Mouse (Mus musculus) G1E (cell line): ENCODE measurements around the gene Gm11757. TPM values are rescaled to one million over a fixed set of nuclear protein-coding genes. Genes with fewer than 3 reads are reported as not detected.
"Not testable (repeated sequence)": the region's sequence is repeated elsewhere in the genome, so short reads cannot be mapped to it uniquely, and the experiment has no call there.

Experiments
- ATAC-seq: 2 replicates; pipeline ENCODE4 v1.8.0; 2016; ENCODE audit warnings: mild to moderate bottlenecking; ENCODE audit not compliant: insufficient number of reproducible peaks, poor library complexity, low FRiP score, severe bottlenecking; ENCODE audit errors: extremely low read depth
- DNase-seq: peaks from one replicate; pipeline ENCODE4 v3.0.0; 2012; ENCODE audit warnings: low spot score
- H3K27me3 ChIP-seq: 2 replicates; pipeline ENCODE4 v1.6.1; 2012; ENCODE audit warnings: mild to moderate bottlenecking, low read length, inconsistent platforms; ENCODE audit not compliant: insufficient read depth
- H3K36me3 ChIP-seq: replicated peaks from 2 replicates; pipeline ENCODE3; 2012; ENCODE audit warnings: mild to moderate bottlenecking, inconsistent platforms
- H3K4me1 ChIP-seq: 2 replicates; pipeline ENCODE4 v1.6.1; 2012; ENCODE audit warnings: low read depth, low read length, inconsistent platforms, mixed read lengths; ENCODE audit not compliant: insufficient read depth
- H3K4me3 ChIP-seq: 2 replicates; pipeline ENCODE4 v1.5.1; 2012; ENCODE audit warnings: low read depth, mild to moderate bottlenecking, inconsistent platforms, low read length, moderate library complexity, mixed read lengths
- H3K9me3 ChIP-seq: replicated peaks from 2 replicates; pipeline ENCODE4 v1.6.1; 2012; ENCODE audit warnings: inconsistent platforms
- polyA plus RNA-seq: library from polyadenylated mRNA; stranded (reverse); fragments of >175 nt; gene quantifications from 2 replicates; pipeline ENCODE4 v1.2.3, GENCODE M21; 2012
- total RNA-seq, 2 experiments: library from RNA; stranded (forward) in 1 of 2; stranded (reverse) in 1 of 2; fragments of 200-1000 nt in 1 of 2; fragments of >200 nt in 1 of 2; fragmentation: Nextera tagmentation in 1 of 2; gene quantifications; 2 replicates each; pipeline ENCODE4 v1.2.3; 2014 to 2017

Gm11757 gene
- total RNA-seq (2014; fragmentation: Nextera tagmentation) (not detected in 2 replicates), total RNA-seq (2017) (not detected in 2 replicates), polyA plus RNA-seq (not detected in 2 replicates)

GRCm38 (mm10) chr4:73891012-73891411, at the start of gene Gm11757:
Gm11757 (minus strand) TSS chr4:73891112.
- ATAC-seq, DNase-seq, H3K4me1 ChIP-seq, H3K4me3 ChIP-seq, H3K27me3 ChIP-seq, H3K9me3 ChIP-seq, H3K36me3 ChIP-seq: not testable (repeated sequence)

DNA sequence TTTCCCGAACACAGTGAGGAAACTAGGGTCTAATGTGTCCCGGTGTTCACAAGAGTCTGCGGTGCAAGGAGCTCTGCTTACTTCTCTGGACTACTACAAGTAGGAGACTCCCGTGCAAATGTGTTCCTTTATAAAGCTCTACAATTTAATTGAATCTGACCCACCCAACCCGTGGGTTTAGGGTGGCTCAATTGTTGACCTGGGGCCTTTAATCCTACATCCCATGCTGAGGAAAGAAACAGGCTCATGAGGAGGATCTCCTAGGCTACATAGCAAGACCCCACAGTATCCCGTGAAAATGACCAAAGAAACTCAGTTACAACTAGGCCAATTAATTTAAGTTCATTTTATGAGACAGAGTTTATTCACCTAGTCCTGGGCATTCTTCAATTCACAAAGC, 29.7 kb upstream of the Gm11757 start, which contains the start of gene Gm11756:
Gene Gm11756, minus strand, starts transcription at position 101 of the 400 bp plus-strand sequence.
- not testable (repeated sequence) for H3K4me1 ChIP-seq, H3K9me3 ChIP-seq, H3K27me3 ChIP-seq, ATAC-seq, DNase-seq, H3K36me3 ChIP-seq, H3K4me3 ChIP-seq

DNA sequence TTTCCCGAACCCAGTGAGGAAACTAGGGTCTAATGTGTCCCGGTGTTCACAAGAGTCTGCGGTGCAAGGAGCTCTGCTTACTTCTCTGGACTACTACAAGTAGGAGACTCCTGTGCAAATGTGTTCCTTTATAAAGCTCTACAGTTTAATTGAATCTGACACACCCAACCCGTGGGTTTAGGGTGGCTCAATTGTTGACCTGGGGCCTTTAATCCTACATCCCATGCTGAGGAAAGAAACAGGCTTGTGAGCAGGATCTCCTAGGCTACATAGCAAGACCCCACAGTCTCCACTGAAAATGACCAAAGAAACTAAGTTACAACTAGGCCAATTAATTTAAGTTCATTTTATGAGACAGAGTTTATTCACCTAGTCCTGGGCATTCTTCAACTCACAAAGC, 14.9 kb upstream of the Gm11757 start, which contains the start of gene Gm13871:
Gene Gm13871, minus strand, starts transcription at position 101 of the 400 bp plus-strand sequence.
- DNase-seq, H3K36me3 ChIP-seq, H3K9me3 ChIP-seq, ATAC-seq, H3K4me3 ChIP-seq, H3K4me1 ChIP-seq, H3K27me3 ChIP-seq: not testable (repeated sequence)

DNA sequence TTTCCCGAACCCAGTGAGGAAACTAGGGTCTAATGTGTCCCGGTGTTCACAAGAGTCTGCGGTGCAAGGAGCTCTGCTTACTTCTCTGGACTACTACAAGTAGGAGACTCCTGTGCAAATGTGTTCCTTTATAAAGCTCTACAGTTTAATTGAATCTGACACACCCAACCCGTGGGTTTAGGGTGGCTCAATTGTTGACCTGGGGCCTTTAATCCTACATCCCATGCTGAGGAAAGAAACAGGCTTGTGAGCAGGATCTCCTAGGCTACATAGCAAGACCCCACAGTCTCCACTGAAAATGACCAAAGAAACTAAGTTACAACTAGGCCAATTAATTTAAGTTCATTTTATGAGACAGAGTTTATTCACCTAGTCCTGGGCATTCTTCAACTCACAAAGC, 14.7 kb downstream of the Gm11757 start, which contains the start of gene Gm11758:
Gene Gm11758, minus strand, starts transcription at position 101 of the 400 bp plus-strand sequence.
- not testable (repeated sequence) for H3K36me3 ChIP-seq, H3K9me3 ChIP-seq, H3K27me3 ChIP-seq, DNase-seq, H3K4me1 ChIP-seq, H3K4me3 ChIP-seq, ATAC-seq

Other genes starting within 250 kb of the Gm11757 start
- gene Gm11239, start 222.8 kb downstream of the Gm11757 start, total RNA-seq (2014; fragmentation: Nextera tagmentation) = not detected in 2 replicates
- gene Gm11239, start 222.8 kb downstream of the Gm11757 start, total RNA-seq (2017) = 0.27 TPM in 1 of 2 replicates, not detected in the other
- not detected in 2 replicates for gene Gm11239, start 222.8 kb downstream of the Gm11757 start, polyA plus RNA-seq
- gene Gm428, start 207.6 kb downstream of the Gm11757 start, total RNA-seq (2014; fragmentation: Nextera tagmentation) = not detected in 2 replicates
- gene Gm428, start 207.6 kb downstream of the Gm11757 start, total RNA-seq (2017) = 0.27 and 0.41 TPM in 2 replicates
- not detected in 2 replicates for gene Gm428, start 207.6 kb downstream of the Gm11757 start, polyA plus RNA-seq
- gene Rasef, start 100.1 kb downstream of the Gm11757 start, total RNA-seq (2014; fragmentation: Nextera tagmentation) = not detected in 2 replicates
- 0.05 TPM in 1 of 2 replicates, not detected in the other for gene Rasef, start 100.1 kb downstream of the Gm11757 start, total RNA-seq (2017)
- gene Rasef, start 100.1 kb downstream of the Gm11757 start, polyA plus RNA-seq = not detected in 2 replicates
- not detected in 2 replicates for gene Gm11758, start 14.8 kb downstream of the Gm11757 start, total RNA-seq (2014; fragmentation: Nextera tagmentation)
- gene Gm11758, start 14.8 kb downstream of the Gm11757 start, total RNA-seq (2017) = not detected in 2 replicates
- gene Gm11758, start 14.8 kb downstream of the Gm11757 start, polyA plus RNA-seq = not detected in 2 replicates
- not detected in 2 replicates for gene Gm13871, start 14.8 kb upstream of the Gm11757 start, total RNA-seq (2014; fragmentation: Nextera tagmentation)
- gene Gm13871, start 14.8 kb upstream of the Gm11757 start, total RNA-seq (2017) = not detected in 2 replicates
- gene Gm13871, start 14.8 kb upstream of the Gm11757 start, polyA plus RNA-seq = not detected in 2 replicates
- not detected in 2 replicates for gene Gm11756, start 29.6 kb upstream of the Gm11757 start, total RNA-seq (2014; fragmentation: Nextera tagmentation)
- not detected in 2 replicates for gene Gm11756, start 29.6 kb upstream of the Gm11757 start, total RNA-seq (2017)
- gene Gm11756, start 29.6 kb upstream of the Gm11757 start, polyA plus RNA-seq = not detected in 2 replicates
- gene 2310002L09Rik, start 59.7 kb upstream of the Gm11757 start, total RNA-seq (2014; fragmentation: Nextera tagmentation) = not detected in 2 replicates
- not detected in 2 replicates for gene 2310002L09Rik, start 59.7 kb upstream of the Gm11757 start, total RNA-seq (2017)
- not detected in 2 replicates for gene 2310002L09Rik, start 59.7 kb upstream of the Gm11757 start, polyA plus RNA-seq
- gene Frmd3, start 122.3 kb upstream of the Gm11757 start, total RNA-seq (2014; fragmentation: Nextera tagmentation) = not detected in 2 replicates
- 0.16 and 0.17 TPM in 2 replicates for gene Frmd3, start 122.3 kb upstream of the Gm11757 start, total RNA-seq (2017)
- gene Frmd3, start 122.3 kb upstream of the Gm11757 start, polyA plus RNA-seq = not detected in 2 replicates